Mouse (Mus musculus) thymus, adult 18-20 months (tissue): ENCODE data around the gene Cidec.
A peak's percentile ranks its signal among the peaks of the same experiment; 100 is the strongest.

ENCODE experiments used
- DNase-seq, 2 experiments: peaks; one replicate each; pipeline ENCODE4 v3.0.0; 2022; ENCODE audit warnings: mixed read lengths in 2 of 2

Gene Cidec

GRCm38 (mm10) chr6:113435664-113436205 lies at the start of gene Cidec:
Gene Cidec, minus strand, starts transcription at chr6:113435760.
- no peak for DNase-seq

GRCm38 (mm10) chr6:113483729-113484128 lies 48.2 kb upstream of the Cidec start:
- DNase-seq = no peak

- peak; percentile 90 to 92 for DNase-seq
These were observed 47.6 kb upstream of the Cidec start, which contains the start of gene Creld1 for GRCm38 (mm10) chr6:113483100-113483615. Gene Creld1, plus strand, starts transcription at chr6:113483297.

GRCm38 (mm10) chr6:113482477-113483099 lies 47.0 kb upstream of the Cidec start:
- DNase-seq = peak in 1 of 2 experiments; percentile 27

GRCm38 (mm10) chr6:113480555-113481373 lies 45.2 kb upstream of the Cidec start:
- DNase-seq = no peak

GRCm38 (mm10) chr6:113478906-113479305 lies 43.3 kb upstream of the Cidec start:
- no peak for DNase-seq

- no peak for DNase-seq
These were observed 41.8 kb upstream of the Cidec start for GRCm38 (mm10) chr6:113477353-113477752.

- no peak for DNase-seq
These were observed 38.2 kb upstream of the Cidec start for GRCm38 (mm10) chr6:113473715-113474114.

GRCm38 (mm10) chr6:113473246-113473645 lies 37.7 kb upstream of the Cidec start:
- no peak for DNase-seq

GRCm38 (mm10) chr6:113472061-113472460 lies 36.5 kb upstream of the Cidec start:
- DNase-seq = no peak

- DNase-seq = no peak
These were observed 35.9 kb upstream of the Cidec start, which contains the start of gene Il17rc for GRCm38 (mm10) chr6:113471297-113471936. Gene Il17rc, plus strand, starts transcription at chr6:113471427.

GRCm38 (mm10) chr6:113469432-113469831 lies 33.9 kb upstream of the Cidec start:
- peak in 1 of 2 experiments; percentile 47 for DNase-seq

- peak; percentile 57 to 66 for DNase-seq
These were observed 33.5 kb upstream of the Cidec start for GRCm38 (mm10) chr6:113469021-113469420.

- DNase-seq = no peak
These were observed 33.0 kb upstream of the Cidec start for GRCm38 (mm10) chr6:113468512-113468911.

- no peak for DNase-seq
These were observed 30.0 kb upstream of the Cidec start for GRCm38 (mm10) chr6:113465602-113466001.

GRCm38 (mm10) chr6:113464040-113464439 lies 28.5 kb upstream of the Cidec start:
- DNase-seq = no peak

- peak in 1 of 2 experiments; percentile 18 for DNase-seq
These were observed 23.1 kb upstream of the Cidec start for GRCm38 (mm10) chr6:113458635-113459034.

- DNase-seq = peak; percentile 40 to 60
These were observed 22.5 kb upstream of the Cidec start, which contains the start of gene Il17re for GRCm38 (mm10) chr6:113457952-113458534. Gene Il17re, plus strand, starts transcription at chr6:113458484.

- DNase-seq = no peak
These were observed 19.4 kb upstream of the Cidec start for GRCm38 (mm10) chr6:113455007-113455406.

GRCm38 (mm10) chr6:113451839-113452238 lies 16.3 kb upstream of the Cidec start:
- DNase-seq = no peak

- DNase-seq = no peak
These were observed 12.1 kb upstream of the Cidec start for GRCm38 (mm10) chr6:113447639-113448038.

GRCm38 (mm10) chr6:113444207-113444965 lies 8.8 kb upstream of the Cidec start:
- no peak for DNase-seq
